Mouse (Mus musculus): Measurements from ENCODE around the gene Cops7a. TPM values are rescaled to one million over a fixed set of nuclear protein-coding genes. Genes with fewer than 3 reads are reported as not detected.
A peak's percentile ranks its signal among the peaks of the same experiment; 100 is the strongest.

The Cops7a gene
- polyA plus RNA-seq, 1 experiment from 2014 or later = 163 TPM

GRCm38 (mm10) chr6:124955212-124955611 is 10.1 kb downstream of the Cops7a start:
- H3K27ac ChIP-seq = no peak overlapping the region
- 0 out of 2 replicates have a peak, but pooled peaks cover 2% of the 10 kb centered on the region for H3K9me3 ChIP-seq (replicated peaks)
- peaks cover 60% of the 10 kb centered on the region for H3K36me3 ChIP-seq
- no peak overlapping the region for H3K4me3 ChIP-seq (replicated peaks)
- H3K27me3 ChIP-seq = no peaks in the 10 kb centered on the region
- no peak overlapping the region for H3K4me2 ChIP-seq
- no peak for ATAC-seq (replicated peaks; ENCODE audit: low FRiP score)
- WGBS = 93% methylated on average over 4 of the region's 4 CpGs
- no peak overlapping the region for H3K9ac ChIP-seq
- no peaks in the 10 kb centered on the region for H3K4me1 ChIP-seq

- H3K4me3 ChIP-seq (replicated peaks) = no peak overlapping the region
- WGBS = 93% methylated on average over 2 of the region's 2 CpGs
Observed at GRCm38 (mm10) chr6:124953991-124954715, 11.2 kb downstream of the Cops7a start.

GRCm38 (mm10) chr6:124943526-124943925 is 21.8 kb downstream of the Cops7a start:
- H3K9me3 ChIP-seq (replicated peaks) = no peaks in the 10 kb centered on the region
- no peaks in the 10 kb centered on the region for H3K4me1 ChIP-seq
- ATAC-seq (replicated peaks; ENCODE audit: low FRiP score) = no peak
- peaks cover 17% of the 10 kb centered on the region for H3K36me3 ChIP-seq
- H3K9ac ChIP-seq = no peak overlapping the region
- no peak overlapping the region for H3K4me2 ChIP-seq
- H3K27me3 ChIP-seq = no peaks in the 10 kb centered on the region
- no peak overlapping the region for H3K27ac ChIP-seq
- no peak overlapping the region for H3K4me3 ChIP-seq (replicated peaks)
- 88% methylated on average over 3 of the region's 3 CpGs for WGBS

More at GRCm38 (mm10) chr6:124953991-124954715, 11.2 kb downstream of the Cops7a start:
- ATAC-seq (replicated peaks; ENCODE audit: low FRiP score) = no peak
- no peak overlapping the region for H3K4me2 ChIP-seq
- H3K27me3 ChIP-seq = no peaks in the 10 kb centered on the region
- H3K27ac ChIP-seq = no peak overlapping the region
- H3K9ac ChIP-seq = no peak overlapping the region
- H3K36me3 ChIP-seq = peaks cover 49% of the 10 kb centered on the region
- 0 out of 2 replicates have a peak, but pooled peaks cover 2% of the 10 kb centered on the region for H3K9me3 ChIP-seq (replicated peaks)
- H3K4me1 ChIP-seq = no peaks in the 10 kb centered on the region

GRCm38 (mm10) chr6:124941679-124942078 is 23.7 kb downstream of the Cops7a start:
- H3K9ac ChIP-seq = no peak overlapping the region
- no peaks in the 10 kb centered on the region for H3K9me3 ChIP-seq (replicated peaks)
- no peak overlapping the region for H3K4me2 ChIP-seq
- H3K4me1 ChIP-seq = no peaks in the 10 kb centered on the region
- H3K27ac ChIP-seq = no peak overlapping the region
- peaks cover 35% of the 10 kb centered on the region for H3K36me3 ChIP-seq
- 97% methylated on average over 1 of the region's 1 CpGs for WGBS
- H3K27me3 ChIP-seq = no peaks in the 10 kb centered on the region
- H3K4me3 ChIP-seq (replicated peaks) = no peak overlapping the region
- no peak for ATAC-seq (replicated peaks; ENCODE audit: low FRiP score)

GRCm38 (mm10) chr6:124938554-124938953 is 26.8 kb downstream of the Cops7a start:
- Histone ChIP-seq H3K4me3 (replicated peaks) (no peak overlapping the region), H3K36me3 (peaks cover 67% of the 10 kb centered on the region), H3K27me3 (no peaks in the 10 kb centered on the region), H3K27ac (no peak overlapping the region), H3K4me1 (peaks cover 17% of the 10 kb centered on the region), H3K9ac (no peak overlapping the region), H3K4me2 (no peak overlapping the region), H3K9me3 (replicated peaks) (no peaks in the 10 kb centered on the region)
- ATAC-seq (replicated peaks; ENCODE audit: low FRiP score) = peak; percentile 52
- 92% methylated on average over 7 of the region's 7 CpGs for WGBS

GRCm38 (mm10) chr6:124937493-124937892 is 27.8 kb downstream of the Cops7a start:
- H3K27ac ChIP-seq = no peak overlapping the region
- no peak overlapping the region for H3K4me2 ChIP-seq
- no peaks in the 10 kb centered on the region for H3K27me3 ChIP-seq
- H3K4me3 ChIP-seq (replicated peaks) = no peak overlapping the region
- peaks cover 26% of the 10 kb centered on the region for H3K4me1 ChIP-seq
- no peaks in the 10 kb centered on the region for H3K9me3 ChIP-seq (replicated peaks)
- peaks cover 76% of the 10 kb centered on the region for H3K36me3 ChIP-seq
- no peak for ATAC-seq (replicated peaks; ENCODE audit: low FRiP score)
- 81% methylated on average over 2 of the region's 2 CpGs for WGBS
- H3K9ac ChIP-seq = no peak overlapping the region

- H3K27me3 ChIP-seq = no peaks in the 10 kb centered on the region
- H3K4me2 ChIP-seq = no peak overlapping the region
- WGBS = 74% methylated on average over 1 of the region's 1 CpGs
- no peak overlapping the region for H3K27ac ChIP-seq
- H3K4me3 ChIP-seq (replicated peaks) = no peak overlapping the region
- ATAC-seq (replicated peaks; ENCODE audit: low FRiP score) = no peak
- no peak overlapping the region for H3K9ac ChIP-seq
- no peaks in the 10 kb centered on the region for H3K9me3 ChIP-seq (replicated peaks)
- peaks cover 77% of the 10 kb centered on the region for H3K36me3 ChIP-seq
- peaks cover 31% of the 10 kb centered on the region for H3K4me1 ChIP-seq
Observed at GRCm38 (mm10) chr6:124936681-124937080, 28.7 kb downstream of the Cops7a start.

- H3K9me3 ChIP-seq (replicated peaks) = no peaks in the 10 kb centered on the region
- WGBS = 93% methylated on average over 7 of the region's 7 CpGs
- H3K9ac ChIP-seq = no peak overlapping the region
- H3K27ac ChIP-seq = no peak overlapping the region
- H3K36me3 ChIP-seq = peaks cover 71% of the 10 kb centered on the region
- ATAC-seq (replicated peaks; ENCODE audit: low FRiP score) = no peak
- no peak overlapping the region for H3K4me3 ChIP-seq (replicated peaks)
- H3K4me2 ChIP-seq = no peak overlapping the region
- no peaks in the 10 kb centered on the region for H3K27me3 ChIP-seq
- H3K4me1 ChIP-seq = peaks cover 40% of the 10 kb centered on the region
Observed at GRCm38 (mm10) chr6:124934670-124935069, 30.7 kb downstream of the Cops7a start.

- WGBS = 91% methylated on average over 3 of the region's 3 CpGs
- Histone ChIP-seq H3K27me3 (no peaks in the 10 kb centered on the region), H3K9ac (no peak overlapping the region), H3K4me2 (peak overlapping the region; percentile 79), H3K4me3 (replicated peaks) (peak overlapping the region; percentile 99; the same call in 1 of the 2 replicates), H3K4me1 (peaks cover 44% of the 10 kb centered on the region), H3K9me3 (replicated peaks) (no peaks in the 10 kb centered on the region), H3K27ac (no peak overlapping the region), H3K36me3 (peaks cover 56% of the 10 kb centered on the region)
- no peak for ATAC-seq (replicated peaks; ENCODE audit: low FRiP score)
Observed at GRCm38 (mm10) chr6:124933127-124933526, 32.2 kb downstream of the Cops7a start.

GRCm38 (mm10) chr6:124932314-124932695 is 33.0 kb downstream of the Cops7a start:
- Histone ChIP-seq H3K36me3 (peaks cover 47% of the 10 kb centered on the region), H3K27ac (peak overlapping the region; percentile 98), H3K4me2 (peak overlapping the region; percentile 79), H3K9me3 (replicated peaks) (no peaks in the 10 kb centered on the region), H3K4me1 (peaks cover 44% of the 10 kb centered on the region), H3K9ac (peak overlapping the region; percentile 97), H3K4me3 (replicated peaks) (peak overlapping the region; percentile 99), H3K27me3 (no peaks in the 10 kb centered on the region)
- ATAC-seq (replicated peaks; ENCODE audit: low FRiP score) = no peak
- 33% methylated on average over 12 of the region's 12 CpGs for WGBS

- Histone ChIP-seq H3K4me2 (peak overlapping the region; percentile 79), H3K27ac (peak overlapping the region; percentile 98), H3K27me3 (no peaks in the 10 kb centered on the region), H3K4me3 (replicated peaks) (peak overlapping the region; percentile 99), H3K4me1 (peaks cover 44% of the 10 kb centered on the region), H3K36me3 (peaks cover 42% of the 10 kb centered on the region), H3K9me3 (replicated peaks) (no peaks in the 10 kb centered on the region), H3K9ac (peak overlapping the region; percentile 97)
- under 1% methylated on average over 48 of the region's 48 CpGs for WGBS
- ATAC-seq (replicated peaks; ENCODE audit: low FRiP score) = peak; percentile 47
Observed at GRCm38 (mm10) chr6:124931525-124932313, 33.6 kb downstream of the Cops7a start.

Data from kidney, embryonic 15.5 days (tissue).